Mouse (Mus musculus) lung, postnatal 10 days (tissue): ENCODE results near the gene Npepl1.
A peak's percentile ranks its signal among the peaks of the same experiment; 100 is the strongest.

ENCODE experiments used
- DNase-seq: peaks from one replicate; pipeline ENCODE4 v3.0.0; 2021

Gene Npepl1

DNA sequence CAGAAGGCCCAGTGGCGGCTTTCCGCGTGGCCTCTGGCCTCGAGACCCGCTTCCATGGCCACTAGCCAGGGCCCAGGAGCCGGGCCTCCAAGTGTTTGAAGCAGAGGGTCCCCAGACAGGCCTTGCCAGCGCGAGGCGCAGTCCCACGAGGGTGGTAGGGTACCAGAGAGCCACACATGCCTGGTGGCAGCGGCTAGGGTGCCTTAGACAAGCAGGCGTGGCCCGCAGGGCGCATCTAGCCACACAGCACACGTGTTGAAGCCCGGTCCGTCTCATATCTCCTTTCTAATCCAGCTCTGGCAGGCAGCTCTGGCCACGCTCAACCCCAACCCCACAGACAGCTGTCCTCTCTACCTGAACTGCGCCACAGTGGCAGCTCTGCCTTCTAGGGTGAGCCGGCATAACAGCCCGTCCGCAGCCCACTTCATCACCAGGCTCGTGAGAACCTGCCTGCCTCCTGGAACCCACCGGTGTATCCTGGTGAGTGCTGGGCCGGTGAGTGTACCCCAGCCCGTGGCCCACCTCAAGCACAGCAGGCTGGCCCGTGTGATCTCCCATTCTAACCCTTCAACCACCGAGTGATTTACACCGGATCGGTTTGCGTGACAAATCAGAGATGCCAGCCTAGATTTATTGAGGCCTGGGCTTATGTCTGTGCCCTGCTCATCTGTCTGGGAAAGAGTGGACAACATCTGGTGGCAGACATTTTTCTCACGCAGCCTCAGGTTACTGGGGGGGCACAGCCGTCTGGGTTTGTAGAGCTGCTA is 817 bp downstream of the Npepl1 start:
- peak; percentile 40 for DNase-seq

DNA sequence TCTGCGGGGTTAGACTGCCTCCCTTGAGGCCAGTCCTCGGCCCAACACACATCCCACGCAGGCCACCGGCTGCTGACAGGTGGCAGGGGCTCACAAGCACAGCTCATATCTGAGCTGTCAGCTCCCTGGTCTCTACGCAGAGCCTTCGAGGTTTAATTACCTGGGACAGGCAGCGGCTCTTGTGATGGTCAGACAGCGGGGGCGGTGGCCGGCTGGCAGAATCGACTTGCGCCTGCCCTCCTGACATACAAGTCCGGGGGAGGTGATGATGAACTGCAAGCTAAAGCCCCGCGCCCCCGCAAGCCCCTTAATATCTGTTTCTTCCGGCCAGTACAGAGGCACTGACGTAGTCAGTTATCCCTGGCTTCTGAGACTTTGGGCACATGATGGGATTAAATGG is 2.8 kb downstream of the Npepl1 start:
- no peak for DNase-seq

DNA sequence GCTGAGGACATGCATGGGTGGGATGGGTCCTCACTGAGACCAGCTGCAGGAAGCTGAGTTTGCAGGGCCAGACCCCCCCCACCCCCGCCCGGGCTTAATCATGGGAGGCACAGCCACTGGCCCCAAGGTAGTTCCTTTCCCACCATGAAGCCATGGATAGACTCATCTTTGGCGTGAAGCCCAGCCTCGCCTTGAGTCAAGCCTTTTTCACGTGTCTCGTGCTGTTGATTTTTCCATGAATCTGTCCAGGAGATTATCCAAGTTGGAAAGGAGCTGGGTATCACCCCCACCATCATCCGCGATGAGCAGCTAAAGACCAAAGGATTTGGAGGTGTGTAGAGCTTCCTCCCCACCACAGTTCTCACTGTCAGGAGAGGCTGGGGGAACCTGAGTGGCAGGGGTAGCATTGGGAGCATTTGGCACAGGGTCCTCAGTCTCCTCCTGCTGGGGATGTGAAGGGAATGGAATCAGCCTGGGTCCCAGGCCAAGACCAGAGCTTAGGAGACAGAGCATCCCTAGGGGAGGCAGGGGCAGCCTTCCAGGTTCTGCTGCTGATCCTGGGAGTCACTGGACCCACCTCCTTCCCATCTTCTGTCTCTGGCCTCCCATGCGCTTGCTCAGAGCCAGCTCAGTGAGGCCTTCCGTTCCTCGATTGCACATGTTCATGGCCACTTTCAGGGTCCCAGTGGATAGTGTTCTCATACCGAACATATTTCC is 4.2 kb downstream of the Npepl1 start:
- DNase-seq: no peak

DNA sequence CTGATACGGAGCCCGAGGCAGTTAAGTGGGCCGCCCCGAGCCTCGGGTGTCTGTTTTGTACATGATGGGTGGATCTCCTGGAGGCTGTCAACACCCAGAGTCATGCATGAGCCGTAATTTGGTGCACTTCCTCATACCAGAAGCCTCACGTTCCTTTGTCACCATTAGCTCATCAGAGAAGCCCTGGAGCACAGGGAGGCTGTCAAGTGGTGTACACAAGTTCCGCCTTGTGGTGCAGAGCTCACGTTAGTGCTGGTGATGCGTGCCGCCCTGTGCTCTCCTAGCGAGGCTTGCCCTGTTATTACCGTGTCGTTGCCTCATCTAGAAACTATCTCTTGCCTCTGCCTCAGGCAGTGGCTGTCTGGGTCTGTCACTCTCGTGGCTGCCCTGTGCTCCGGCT is 6.8 kb downstream of the Npepl1 start:
- no peak for DNase-seq

DNA sequence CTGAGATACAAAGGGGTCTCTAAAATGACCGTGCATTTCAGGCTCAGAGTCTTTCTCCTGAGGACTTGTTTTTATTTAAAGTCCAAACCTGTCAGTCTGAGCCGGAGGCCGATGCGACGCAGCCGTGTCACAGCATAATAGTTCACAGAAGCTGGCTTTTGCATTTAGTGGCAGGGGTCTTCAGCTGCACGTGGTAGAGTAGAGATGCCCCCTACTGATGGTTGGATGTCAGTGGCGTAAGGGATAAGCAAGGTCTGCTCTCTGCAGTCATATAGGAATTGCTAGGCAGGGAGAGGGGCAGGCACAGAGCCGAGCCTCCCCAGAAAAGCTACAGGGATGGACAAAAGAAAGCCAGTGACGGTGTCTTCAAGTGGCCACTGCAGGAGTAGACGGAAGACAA is 8.0 kb downstream of the Npepl1 start:
- DNase-seq: no peak

DNA sequence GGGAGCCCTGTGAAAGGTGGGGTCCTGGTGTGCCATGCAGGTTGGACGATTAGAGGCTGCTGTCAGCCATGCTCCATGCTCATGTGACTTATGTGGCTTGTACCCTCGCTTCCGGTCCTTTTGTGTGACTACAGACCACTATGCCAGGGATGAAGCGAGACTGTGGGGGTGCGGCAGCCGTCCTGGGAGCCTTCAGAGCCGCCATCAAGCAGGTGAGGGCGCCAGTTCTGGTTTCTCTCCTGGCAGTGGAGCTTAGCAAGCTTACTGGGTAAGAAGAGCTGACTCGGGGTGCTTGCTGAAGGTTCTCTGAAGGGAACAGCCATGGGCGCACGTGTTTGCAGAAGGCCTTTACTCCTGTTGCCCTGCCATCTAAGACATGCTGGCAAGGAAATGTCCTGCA is 9.1 kb downstream of the Npepl1 start:
- DNase-seq: no peak

DNA sequence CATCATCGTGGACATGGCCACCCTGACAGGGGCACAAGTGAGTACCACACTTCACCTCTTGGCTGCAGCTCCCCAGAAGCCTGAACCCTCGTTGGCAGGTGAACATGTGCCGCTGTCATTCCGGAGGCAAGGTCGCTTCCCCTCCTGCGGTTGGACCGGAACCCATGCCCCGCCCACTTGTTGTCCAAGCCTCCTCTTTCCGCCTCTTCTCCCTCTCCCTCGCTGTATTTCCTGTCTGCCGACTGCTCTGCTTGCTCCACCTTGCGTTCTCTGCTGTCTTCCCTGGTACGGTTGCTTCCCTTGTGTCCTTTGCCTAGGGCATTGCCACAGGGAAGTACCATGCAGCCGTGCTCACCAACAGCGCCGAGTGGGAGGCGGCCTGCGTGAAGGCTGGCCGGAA is 10.5 kb downstream of the Npepl1 start:
- no peak for DNase-seq

DNA sequence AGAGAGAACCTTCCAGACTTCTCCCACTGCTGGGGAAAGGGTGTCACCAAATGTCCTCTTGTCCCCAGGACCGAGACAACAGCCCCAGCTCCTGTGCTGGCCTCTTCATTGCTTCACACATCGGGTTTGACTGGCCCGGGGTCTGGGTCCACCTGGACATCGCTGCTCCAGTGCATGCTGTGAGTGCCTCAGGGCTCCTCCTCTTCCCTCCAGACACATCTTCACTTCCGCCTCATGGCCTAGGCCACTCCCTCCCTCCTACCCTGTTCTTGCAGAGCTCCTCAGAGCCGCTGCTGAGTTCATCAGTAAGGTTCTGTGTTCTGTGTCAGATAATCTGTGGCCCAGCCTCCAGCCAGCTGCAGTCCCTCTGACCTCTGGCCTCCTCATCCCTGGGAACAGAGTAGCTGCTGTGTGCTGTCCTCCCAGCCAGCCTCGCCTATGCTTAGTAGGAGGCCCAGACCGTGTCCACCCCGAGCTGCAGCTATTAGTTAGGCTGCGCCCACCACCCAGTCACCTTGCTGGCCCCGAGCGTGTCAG is 11.3 kb downstream of the Npepl1 start:
- DNase-seq: peak; percentile 19

DNA sequence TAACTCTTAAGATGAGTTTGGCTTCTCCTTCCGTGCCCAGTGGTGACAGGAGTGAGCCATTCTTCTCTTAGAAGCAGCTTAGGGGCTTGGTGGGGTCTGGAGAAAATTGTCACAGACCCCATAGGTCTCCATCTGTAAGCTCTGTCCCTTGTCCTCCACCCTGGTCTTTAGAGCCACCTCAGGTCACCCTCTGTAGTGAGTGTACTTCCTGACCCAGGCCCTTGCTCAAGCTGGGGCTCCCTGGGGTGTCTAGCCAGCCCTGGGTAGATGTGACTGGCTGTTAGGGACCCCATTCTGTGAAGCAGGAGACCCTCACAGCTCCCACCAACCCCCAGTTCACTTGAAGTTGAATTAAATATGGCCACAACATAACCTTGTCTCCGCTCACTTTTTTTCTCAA is 12.2 kb downstream of the Npepl1 start:
- no peak for DNase-seq

DNA sequence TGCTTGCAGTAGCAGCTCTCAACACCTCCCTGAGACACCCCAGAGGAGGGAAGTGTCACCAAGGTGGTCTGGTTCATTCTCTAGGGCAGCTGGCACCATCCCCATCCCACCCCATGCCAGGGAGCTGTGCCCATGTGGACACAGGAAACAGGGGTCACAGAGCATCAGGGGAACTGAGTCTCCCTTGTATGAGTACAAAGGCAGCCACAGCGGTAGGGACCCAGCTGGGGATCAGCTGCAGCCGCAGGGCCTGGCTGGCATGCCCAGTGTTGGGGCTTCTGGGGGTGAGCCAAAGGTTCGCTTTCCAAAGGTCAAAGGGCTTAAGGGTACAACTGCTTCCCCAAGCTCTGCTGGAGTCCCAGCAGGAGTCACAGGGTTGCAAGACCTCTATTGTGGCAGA is 13.6 kb downstream of the Npepl1 start:
- DNase-seq: no peak

DNA sequence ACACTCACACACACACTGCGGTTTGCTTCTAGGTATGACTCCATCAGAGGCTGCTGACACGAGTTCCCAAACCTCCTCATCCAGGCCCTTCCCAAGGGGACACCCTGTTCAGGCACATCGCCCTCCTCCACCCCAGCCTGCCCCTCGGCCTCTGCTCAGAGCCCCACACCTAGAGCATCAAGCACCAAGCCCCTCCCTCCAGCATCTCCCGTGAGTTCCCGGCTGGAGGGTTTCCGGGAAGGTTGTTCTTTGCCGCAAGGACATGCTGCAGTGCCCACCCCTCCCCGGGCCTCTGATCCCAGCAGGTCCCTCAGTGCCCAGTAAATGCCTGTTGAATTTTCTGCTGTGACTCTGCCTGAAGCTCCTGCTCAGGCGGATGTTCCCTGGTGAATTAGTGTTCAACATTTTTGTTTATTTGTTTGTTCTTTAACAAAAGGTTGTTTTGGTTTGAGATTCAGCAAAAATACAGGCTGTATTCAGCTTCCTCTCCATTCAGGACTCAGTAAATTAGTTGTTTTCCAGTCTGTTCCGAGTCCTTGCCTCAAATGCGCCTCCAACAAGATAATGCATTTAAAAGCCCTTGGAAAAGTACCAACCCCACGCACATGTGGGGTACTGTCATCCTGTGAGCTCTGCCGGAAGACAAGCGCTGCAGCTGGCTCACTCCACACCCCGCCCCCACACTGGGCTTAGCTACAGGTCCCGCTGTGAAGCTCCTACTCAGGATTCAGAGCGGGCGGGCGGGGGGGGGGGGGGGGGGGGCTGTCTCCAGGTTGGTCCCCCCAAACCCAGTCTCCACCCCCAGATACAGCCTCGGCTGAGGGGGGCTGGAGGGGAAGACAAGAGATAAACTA is 16.6 kb downstream of the Npepl1 start:
- DNase-seq: peak; percentile 56

DNA sequence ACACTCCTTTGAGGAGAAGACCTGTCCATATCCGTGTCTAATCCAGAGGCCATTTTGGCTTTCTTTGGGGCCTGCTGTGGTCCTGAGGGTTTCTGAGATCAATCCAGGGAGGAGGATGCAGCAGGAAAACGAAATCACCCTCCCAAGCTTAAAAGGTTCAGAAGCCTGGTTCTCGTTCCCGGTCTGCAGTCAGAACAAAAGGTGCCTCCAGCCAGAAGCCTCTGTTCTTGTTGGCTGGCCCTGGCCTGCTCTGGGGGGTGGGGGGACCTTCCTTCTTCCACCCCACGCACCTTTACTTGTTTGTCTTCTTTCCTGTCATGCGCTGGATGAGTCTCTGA is 17.2 kb downstream of the Npepl1 start:
- no peak for DNase-seq

DNA sequence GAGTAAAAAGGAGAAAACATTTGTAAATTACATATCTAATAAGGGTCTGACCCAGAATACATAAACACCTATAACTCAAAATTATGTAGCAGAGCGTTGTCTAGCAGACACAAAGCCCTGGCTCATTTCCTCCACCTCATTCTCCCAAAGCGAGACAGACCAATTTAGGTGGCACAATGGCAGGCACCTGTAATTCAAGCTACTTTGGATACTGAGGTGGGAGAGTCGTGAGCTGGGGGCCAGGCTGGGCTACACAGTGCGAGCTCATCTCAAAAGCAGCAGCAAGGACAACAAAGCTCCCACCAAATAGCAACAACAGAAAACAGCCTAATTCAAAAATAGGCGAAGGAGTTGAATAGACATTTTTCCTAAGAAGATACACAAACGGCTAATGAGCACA is 18.8 kb downstream of the Npepl1 start:
- no peak for DNase-seq

DNA sequence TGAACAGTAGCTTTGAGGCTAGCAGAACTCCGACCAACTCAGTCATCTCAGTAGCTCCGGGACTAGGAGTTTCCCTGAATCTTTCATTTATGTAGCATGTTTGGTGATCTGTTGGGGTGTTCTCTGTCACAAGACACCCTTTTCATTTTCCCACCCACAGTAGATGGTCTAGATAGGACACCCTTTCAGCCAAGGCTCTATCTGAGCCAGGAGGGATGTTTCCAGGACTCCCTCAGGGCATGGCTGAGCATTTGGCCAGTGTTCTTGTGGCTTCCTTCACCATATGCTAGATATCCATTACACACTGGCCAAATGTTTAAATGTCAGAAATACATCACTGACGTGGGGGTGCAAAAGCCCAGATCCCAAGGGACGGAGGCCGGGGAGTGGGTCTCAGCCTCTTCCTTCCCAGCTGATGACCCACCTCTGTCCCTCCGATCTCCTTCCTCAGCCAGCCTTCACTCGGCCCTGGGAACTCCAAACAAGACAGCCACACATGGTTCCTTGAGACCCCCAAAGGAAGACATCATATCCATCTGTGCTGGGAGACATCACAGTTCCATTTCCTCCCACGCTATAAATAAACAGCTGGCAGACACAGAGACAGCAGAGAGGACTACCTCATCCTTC is 20.4 kb downstream of the Npepl1 start:
- no peak for DNase-seq

DNA sequence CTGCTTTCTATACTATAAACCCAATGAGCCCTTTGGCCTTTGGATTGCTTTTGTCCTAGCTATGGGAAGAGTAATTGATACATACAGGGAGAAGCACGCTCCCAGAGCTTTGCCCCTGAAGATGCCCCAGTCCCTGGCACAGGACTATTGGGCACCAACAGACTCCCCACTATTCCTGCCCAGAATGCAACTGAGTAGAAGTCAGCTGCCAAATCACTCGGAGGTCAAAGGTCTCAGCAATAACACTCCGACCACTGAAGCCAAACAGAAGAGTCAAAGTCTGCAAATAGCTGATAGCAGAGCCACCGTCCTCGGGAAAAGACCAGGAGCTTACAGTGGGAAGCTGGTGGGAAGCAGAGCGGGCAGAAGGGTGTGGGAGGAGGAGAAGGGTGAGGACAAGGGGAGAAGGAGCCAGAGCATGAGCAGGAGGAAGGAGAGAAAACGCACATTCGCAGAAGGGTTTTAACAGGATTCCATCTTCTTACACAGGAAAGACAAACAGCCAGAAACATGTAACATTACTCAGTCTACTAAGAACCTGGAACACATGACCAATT is 22.3 kb downstream of the Npepl1 start:
- DNase-seq: peak; percentile 6

DNA sequence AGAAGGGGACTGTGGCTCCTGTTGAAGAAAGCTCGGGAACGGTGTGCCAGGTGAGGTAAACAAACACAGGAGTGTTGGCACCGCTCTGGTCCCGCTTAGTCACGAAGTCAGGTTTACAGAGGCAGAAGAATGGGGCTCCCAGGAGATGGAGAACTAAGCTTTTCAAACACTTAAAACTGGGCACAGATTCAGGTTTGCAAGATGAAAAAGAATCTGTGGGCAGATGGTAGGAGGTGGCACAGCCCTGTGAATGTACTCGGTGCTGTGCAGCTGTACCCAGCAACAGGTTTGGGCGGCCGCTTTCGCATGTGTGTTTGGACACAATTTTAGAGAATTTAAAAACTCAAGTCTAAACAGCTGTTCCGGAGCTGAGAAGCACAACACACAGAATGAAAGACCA is 48.9 kb downstream of the Npepl1 start:
- peak; percentile 29 for DNase-seq

DNA sequence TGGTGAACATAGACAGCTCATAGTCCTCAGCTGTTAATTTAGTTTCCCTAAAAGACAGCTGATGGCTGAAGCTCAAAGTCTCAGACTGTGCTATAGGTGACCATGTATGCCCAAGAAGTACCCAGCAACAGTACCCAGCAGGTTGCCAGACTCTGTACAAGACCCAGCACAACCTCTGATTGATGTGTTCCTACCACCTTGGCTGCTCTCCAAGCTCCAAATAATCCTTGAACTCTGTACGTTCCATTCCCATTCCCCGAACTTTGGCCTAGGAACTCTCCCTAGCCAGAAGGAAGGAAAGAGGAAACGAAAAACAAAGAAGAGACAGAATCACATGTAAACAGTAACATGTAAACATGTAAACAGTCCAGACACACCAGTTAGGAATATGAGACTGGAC is 50.3 kb downstream of the Npepl1 start:
- no peak for DNase-seq
